Mouse (Mus musculus) testis, adult 2 months (tissue): Measurements from ENCODE around the gene Efna3.

Source experiments
- CTCF ChIP-seq: fragments of 200-500 bp; IDR thresholded peaks from 2 replicates; pipeline ENCODE4 v1.5.1; 2012; ENCODE audit warnings: low read depth, mild to moderate bottlenecking, inconsistent platforms, low read length, moderate library complexity; ENCODE audit not compliant: control insufficient read depth, insufficient read depth, insufficient replicate concordance
- POLR2A ChIP-seq: fragments of 200-500 bp; IDR thresholded peaks from 2 replicates; pipeline ENCODE4 v1.6.1; 2012; ENCODE audit warnings: low read depth, mild to moderate bottlenecking, inconsistent platforms, low read length, moderate library complexity; ENCODE audit not compliant: control insufficient read depth

GRCm38 (mm10) chr3:89347916-89348315, 25.2 kb upstream of the Efna3 start:
- TF ChIP-seq POLR2A = no peak
- no peak for TF ChIP-seq CTCF
